Mouse (Mus musculus) hematopoietic stem cell, adult 5-6 weeks (primary cell): ENCODE results near the gene Msh5. TPM values are rescaled to one million over a fixed set of nuclear protein-coding genes. Genes with fewer than 3 reads are reported as not detected.
A peak's percentile ranks its signal among the peaks of the same experiment; 100 is the strongest.
"Not testable (repeated sequence)": the region's sequence is repeated elsewhere in the genome, so short reads cannot be mapped to it uniquely, and the experiment has no call there.

Source experiments
- ATAC-seq, 2 experiments: fragments of 125-278 bp in 1 of 2; replicated peaks in 1 of 2; 2 replicates each; pipeline ENCODE4 v1.8.0; 2016 to 2017; ENCODE audit warnings: inconsistent platforms in 2 of 2, mild to moderate bottlenecking in 2 of 2, moderate number of reproducible peaks in 2 of 2, low read depth in 1 of 2, moderate TSS enrichment in 1 of 2; ENCODE audit not compliant: low FRiP score in 2 of 2, poor library complexity in 2 of 2, severe bottlenecking in 2 of 2, insufficient read depth in 1 of 2, low TSS enrichment in 1 of 2
- total RNA-seq: library from RNA; stranded (forward); fragments of 172-1452, 232-1000 nt; gene quantifications from 2 replicates; pipeline ENCODE4 v1.2.3, GENCODE M21; 2017

The Msh5 gene
- total RNA-seq, 1 experiment from 2014 or later, result 7.9 TPM

DNA sequence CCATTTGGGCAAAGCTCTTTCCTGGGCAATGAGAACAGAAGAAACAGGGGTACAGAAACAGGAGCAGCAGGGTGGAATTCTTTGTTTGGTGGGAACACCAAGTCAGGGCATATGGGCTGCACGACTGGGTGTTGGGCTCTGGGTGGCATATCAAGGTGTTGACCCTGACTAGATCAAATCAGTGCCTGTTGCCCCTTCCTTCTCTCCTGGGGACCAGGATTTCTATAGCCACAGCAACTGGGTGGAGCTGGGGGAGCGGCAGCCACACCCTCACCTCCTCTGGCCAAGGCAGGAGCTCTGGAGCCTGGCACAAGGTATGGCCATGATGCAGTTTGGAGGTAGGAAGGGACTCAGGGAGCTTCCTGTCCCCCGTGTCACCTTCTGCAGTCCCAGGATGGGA lies 28.4 kb downstream of the Msh5 start:
- no peak for ATAC-seq

DNA sequence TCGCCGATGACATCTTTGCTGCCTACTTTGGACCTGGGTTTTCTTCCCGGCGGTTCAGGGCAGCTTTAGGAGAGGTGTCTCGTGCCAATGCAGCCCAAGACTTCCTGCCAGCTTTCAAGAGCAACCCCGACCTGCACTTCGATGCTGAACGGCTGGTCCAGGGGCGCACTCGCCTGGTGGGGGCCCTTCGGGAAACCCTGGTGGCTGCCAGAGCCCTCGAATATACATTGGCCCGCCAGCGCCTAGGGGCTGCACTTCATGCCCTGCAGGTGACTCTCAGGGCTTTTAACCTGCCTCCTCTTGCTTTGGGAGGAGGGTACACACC lies 28.9 kb downstream of the Msh5 start:
- no peak for ATAC-seq

DNA sequence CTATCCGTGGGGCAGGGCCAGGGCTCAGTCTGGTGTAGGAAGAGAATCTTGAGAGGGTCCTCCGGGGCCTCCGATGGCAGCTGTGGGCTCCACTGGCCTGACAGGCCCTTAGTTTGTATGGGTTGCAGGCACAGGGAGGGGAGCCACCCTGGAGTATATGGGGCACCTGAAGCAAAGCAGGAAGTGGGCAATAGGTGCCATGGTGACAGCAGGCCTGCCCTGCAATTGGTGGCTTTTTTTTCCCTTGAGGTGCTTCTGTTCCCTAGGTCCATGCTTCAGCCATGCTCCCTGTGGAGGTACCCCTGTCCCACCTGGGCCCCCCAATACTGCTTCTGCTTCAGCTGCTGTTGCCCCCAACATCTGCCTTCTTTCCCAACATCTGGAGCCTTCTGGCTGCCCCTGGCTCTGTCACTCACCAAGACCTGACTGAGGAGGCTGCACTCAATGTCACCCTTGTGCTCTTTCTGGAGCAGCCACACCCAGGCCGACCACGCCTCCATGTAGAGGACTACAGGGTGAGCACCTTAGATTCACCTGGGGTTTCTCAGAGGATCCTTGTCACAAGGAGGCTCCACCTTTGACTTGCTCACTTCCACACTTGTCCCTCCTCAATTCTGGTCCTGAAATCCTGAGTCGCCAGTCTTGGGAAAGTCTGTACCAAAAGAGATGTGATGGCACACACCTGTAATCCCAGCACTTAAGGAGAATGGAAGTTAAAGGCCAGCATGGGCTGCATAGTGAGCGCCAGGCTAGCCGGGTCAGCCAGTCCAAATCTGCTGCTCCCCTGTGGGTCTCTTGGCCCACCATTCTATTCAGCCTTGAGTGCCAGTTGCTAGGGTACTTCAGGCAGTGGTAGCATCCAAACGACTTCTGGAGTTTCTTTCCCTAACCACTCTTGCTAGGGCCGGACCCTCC lies 29.5 kb downstream of the Msh5 start:
- ATAC-seq, result no peak

DNA sequence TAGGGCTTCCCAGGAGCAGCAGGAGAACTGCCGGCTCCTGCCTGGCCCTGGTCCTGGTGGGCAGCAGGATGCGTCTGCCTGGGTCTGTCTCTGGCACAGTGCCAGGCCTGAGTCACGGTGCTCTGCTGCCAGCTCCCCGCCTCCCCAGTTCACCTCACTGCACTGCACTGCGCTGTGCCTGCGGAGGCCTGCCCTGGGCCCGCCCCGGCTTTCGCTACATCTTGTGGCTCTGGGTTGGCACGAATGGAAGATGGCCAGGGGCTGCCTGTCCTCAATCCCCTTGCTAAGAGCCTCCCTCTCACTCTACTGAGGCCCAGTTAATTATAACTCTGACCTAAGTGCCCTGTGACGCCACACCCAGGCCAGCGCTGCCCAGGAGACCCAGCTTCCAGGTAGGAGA lies 30.2 kb downstream of the Msh5 start, which contains the start of gene Vwa7:
Gene Vwa7 (plus strand): TSS at position 204 of the 400 bp plus-strand sequence.
- peak; percentile 20 to 36; a peak in 2 of 4 replicates for ATAC-seq

DNA sequence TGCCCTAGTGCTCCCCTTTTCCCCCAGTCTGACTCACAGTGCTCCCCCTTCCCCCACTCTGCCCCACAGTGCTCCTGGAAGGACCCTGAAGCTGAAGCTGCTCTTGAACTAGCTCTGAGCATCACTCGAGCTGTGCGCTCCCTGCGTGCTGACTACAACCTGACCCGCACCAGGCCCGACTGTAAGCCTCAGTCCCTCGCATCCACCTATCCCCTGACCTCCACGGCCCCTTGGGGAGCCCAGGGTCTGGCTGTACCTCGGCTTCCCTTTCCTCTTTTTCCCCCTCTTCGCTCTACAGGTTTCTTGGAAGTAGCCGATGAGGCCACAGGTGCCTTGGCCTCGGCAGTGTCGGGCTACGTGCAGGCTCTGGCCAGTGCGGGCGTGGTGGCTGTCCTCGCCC lies 31.2 kb downstream of the Msh5 start:
- no peak for ATAC-seq

DNA sequence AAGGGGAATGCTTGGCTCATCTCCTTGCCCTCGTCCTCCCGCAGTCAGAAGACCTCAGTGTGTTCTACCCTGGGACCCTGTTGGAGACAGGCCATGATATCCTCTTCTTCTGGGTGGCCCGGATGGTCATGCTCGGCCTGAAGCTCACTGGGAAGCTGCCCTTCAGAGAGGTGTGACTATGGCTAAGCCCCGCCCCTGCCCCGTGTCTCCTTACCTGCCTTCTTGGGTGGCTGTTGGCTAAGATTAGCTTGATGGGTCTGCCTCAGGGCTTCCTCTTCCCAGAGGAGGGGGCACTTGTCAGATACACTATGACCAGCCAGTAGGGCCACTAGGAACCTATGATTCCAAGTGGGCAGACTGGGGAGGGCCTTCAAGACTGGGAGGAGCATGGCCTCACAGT lies 33.3 kb downstream of the Msh5 start:
- no peak for ATAC-seq

DNA sequence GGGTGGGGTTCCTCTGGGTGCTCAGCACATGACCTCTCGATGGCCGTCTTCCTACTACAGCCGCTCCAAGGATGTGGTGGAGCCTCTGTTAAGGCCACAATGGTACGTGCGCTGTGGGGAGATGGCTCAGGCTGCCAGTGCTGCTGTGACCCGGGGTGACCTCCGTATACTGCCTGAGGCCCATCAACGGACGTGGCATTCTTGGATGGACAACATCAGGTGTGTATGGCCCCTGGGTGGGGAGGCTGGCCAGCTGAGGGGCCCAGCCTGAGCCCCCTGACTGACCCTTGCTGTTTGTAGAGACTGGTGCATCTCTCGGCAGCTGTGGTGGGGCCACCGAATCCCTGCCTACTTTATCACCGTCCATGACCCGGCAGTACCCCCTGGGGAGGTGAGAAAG lies 34.1 kb downstream of the Msh5 start:
- no peak for ATAC-seq

DNA sequence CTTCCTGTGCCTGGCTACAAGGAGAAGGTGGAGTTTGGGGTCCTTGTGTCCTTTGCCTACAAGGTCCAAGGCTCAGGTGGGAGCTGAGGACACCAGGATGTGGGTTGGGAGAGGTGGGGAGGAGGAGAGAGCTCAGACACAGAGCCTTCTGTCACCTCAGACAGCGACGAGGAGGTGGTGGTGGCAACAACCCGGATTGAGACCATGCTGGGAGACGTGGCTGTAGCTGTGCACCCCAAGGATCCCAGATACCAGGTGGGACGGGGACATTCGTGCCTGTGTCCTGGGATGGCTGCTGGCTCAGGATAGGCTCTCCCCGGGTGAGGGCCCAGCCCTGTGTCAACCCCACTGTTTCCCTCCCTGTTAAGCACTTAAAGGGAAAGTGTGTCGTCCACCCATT lies 35.1 kb downstream of the Msh5 start:
- no peak for ATAC-seq

DNA sequence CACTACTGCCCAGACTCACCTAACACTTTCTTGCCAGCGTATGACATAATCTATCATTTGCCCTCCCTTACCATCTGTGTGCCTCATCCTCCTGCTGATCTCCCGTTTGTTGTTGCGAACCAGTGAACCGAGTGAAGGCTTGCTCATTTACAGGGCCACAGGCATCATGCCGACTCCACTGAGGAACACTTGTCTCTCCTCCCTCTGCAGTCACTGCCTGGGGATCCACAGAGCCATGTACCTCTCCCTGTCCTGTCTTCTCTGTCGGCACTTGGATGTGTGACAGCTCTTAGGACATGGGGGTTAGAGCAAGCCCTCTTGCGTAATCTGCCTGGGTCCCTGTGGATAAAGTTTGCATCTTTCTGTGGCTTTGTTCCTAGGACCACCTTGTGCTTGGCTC lies 37.0 kb downstream of the Msh5 start:
- ATAC-seq, result no peak

DNA sequence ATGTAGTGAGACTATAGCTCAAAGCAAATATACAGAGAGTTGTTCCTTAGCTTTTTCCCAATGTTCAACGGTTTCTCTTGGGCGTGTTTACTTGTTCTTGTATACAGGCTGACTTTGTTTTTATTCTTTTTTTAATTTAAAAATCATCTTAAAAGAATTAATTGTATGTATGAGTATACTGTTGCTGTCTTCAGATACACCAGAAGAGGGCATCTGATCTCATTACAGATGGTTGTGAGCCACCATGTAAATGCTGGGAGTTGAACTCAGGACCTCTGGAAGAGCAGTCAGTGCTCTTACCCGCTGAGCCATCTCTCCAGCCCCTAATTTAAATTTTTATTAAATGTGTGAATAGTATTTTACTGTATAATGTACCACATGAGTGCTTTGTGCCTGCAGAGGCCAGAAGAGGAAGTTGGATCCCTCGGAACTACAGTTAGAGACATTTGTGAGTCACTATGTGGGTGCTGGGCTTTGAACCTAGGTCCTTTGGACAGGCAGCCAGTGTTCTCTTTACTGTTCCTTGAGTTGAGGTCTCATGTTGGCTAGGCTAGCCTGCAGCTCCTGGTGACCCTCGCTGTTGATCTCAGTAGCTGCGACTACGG lies 39.1 kb downstream of the Msh5 start:
- ATAC-seq, result no peak

DNA sequence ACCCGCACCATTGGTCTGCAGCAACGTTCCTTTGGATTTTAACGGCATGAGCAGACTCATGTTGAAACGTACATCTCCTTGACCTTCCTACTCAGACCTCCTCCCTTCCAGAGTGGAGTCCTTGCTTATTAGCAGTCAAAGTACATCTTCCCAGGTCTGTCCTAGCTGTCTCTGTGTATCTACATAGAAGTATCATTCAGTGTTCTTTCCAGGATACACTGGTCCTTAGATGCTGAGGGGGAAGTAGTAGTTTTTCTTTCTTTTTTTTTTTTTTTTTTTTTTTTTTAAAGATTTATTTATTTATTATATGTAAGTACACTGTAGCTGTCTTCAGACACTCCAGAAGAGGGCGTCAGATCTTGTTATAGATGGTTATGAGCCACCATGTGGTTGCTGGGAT lies 40.6 kb downstream of the Msh5 start:
- ATAC-seq, result not testable (repeated sequence)

DNA sequence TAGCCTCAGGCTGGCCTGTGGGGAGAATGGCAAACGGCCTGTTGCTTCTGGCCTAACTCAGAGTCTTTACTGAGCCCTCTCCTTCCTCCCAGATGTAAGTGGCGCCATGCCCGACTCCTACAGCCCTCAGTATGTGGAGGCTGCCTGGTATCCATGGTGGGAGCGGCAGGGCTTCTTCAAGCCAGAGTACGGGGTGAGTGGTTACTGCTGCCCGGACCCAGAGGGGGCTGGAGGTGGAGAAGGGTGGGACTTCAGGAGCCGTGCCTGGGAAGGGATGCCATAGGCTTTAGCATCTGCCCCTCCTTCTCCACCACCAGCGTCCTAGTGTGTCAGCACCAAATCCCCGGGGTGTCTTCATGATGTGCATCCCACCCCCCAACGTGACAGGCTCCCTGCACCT lies 41.4 kb downstream of the Msh5 start:
- no peak for ATAC-seq

DNA sequence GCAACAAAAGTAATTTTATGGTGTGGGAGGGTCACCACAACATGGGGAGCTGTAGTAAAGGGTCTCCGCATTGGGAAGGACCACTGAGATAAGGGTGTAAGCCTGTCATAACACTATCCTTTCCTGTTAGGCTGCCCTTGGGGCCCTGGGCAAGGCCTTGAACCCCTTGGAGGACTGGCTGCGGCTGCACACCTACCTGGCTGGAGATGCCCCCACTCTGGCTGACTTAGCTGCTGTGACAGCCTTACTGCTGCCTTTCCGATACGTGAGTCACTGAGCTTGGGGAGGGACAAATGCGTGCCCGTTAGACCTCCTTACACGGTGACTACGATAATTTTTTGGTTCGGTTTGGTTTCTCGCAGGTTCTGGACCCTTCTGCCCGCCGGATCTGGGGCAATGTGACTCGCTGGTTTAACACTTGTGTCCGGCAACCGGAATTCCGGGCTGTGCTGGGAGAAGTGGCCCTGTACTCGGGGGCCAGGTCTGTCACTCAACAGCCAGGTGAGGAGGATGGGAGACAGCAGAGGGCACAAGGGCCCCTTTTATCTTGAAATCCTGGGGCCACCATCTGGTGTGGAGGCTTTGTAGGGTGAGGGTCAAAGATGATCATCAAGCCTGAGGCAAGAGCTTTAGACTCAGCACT lies 42.3 kb downstream of the Msh5 start:
- no peak for ATAC-seq

DNA sequence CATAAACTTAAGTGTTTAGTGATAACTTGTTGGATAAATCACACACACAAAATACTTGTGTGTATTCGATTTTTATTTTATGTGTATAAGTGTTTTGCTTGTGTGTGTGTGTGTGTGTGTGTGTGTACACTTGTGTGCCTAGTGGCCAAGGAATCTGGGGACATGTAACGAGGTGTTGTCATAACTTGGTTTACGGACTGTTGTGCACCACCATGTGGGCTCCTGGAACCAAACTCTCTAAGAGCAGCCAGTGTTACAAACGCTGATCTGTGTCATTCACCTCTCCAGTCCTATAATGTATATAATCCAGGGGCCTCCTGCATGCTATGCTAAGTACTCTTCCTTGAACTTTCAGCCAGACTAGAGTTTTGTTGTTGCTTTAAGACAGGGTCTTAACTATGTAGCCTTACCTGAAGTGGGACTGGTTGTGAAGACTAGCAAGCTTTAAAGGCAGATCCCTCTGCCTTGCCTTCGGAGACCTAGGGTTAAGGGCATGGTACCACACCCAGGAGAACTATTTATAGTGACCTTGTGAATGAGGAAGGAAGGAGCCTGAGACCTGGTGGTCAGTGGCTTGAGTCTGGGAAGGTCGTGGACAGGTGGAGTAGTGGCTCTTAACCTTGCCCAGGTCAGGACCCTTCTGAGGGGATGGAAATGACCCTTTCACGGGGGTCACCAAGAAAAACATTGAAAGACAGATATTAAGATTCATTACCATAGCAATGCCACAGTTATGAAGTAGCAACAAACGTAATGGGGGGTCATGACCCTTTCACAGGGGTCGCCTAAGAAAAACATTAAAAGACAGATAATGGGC lies 43.3 kb downstream of the Msh5 start:
- no peak for ATAC-seq

DNA sequence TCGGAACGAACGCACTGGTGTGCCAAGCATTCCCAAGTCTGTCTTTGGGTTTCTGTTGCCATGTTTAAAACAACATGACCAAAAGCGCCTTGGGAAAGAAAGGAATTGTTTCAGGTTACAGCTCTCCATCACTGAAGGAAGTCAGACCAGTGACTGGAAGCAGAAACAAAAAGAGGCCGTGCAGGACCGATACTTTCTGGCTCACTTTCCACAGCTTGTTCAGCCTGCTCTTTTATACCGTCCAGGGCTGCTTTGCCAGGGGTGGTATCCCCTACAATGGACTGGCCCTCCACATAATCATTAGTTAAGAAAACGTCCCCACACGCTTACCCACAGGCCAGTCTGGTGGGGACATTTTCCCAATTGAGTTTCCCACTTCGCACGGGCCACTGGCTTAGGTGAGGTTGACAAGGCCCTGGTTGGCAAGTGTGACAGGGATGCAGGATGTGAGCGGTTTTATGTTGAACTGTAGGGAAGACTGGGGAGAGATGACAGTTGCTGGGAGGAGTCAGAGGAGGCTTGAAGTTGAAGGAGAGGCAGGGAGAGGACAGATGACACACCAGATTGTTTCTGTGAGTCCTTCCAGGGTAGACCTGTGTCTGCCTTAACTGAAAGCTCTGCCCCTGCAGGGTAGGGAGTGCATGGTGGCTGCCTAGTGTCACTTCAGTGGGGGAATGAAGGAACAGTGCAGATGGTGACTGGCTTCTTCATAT lies 44.2 kb downstream of the Msh5 start:
- 0 out of 4 replicates have a peak, but pooled peaks of 1 of the 2 experiments have one; percentile 5 for ATAC-seq

DNA sequence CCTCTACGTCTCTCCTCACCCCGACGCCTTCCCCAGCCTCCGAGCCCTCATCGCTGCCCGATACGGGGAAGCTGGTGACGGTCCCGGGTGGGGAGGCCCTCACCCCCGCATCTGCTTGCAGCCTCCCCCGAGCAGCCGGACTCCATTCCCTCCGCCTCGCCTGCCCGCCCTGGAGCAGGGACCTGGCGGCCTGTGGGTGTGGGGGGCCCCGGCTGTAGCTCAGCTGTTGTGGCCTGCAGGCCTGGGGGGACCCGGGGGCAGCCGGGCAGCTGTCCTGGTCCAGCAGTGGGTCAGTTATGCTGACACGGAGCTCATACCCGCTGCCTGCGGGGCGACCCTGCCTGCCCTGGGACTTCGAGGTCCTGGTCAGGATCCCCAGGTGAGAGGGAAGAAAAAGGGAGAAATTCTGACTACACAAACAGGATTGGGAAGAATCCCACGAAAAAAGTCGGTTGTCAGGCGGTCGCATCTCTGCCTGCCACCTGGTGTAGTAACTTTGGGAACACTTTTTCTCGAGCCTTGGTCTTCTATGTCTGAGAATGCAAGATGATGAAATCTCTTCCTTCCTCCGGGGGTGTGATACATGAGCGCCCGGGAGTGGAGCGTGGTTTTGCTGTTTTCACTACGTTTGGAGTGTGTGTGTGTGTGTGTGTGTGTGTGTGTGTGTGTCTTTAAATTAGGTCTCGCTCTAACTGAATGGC lies 44.9 kb downstream of the Msh5 start:
- ATAC-seq, result peak in 1 of 2 experiments; percentile 9; a peak in 1 of 4 replicates
